Mouse (Mus musculus): ENCODE results near the gene Slc12a8. TPM values are rescaled to one million over a fixed set of nuclear protein-coding genes. Genes with fewer than 3 reads are reported as not detected.

The Slc12a8 gene
- total RNA-seq, 1 experiment: 3.7 TPM

DNA sequence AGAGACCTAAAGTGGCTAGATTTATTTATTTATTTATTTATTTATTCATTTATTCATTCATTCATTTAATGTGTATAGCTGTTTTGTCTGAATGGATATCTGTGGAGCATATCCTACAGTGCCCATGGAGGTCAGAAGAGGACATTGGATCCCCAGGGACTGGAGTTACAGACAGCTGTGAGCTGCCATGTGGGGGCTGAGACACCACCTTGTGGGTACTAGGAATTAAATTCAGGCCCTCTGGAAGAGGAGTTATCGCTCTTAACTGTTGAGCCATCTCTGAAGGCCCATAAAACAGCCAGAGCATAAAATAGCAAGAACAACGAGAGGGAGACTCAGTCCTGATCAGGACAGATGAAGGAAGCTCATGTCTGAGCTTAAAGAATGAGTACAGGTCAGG is 71.7 kb downstream of the Slc12a8 start:
- no peak overlapping the region for H3K27ac ChIP-seq (ENCODE audit: insufficient read depth, low read depth, low read length, poor library complexity, severe bottlenecking)

DNA sequence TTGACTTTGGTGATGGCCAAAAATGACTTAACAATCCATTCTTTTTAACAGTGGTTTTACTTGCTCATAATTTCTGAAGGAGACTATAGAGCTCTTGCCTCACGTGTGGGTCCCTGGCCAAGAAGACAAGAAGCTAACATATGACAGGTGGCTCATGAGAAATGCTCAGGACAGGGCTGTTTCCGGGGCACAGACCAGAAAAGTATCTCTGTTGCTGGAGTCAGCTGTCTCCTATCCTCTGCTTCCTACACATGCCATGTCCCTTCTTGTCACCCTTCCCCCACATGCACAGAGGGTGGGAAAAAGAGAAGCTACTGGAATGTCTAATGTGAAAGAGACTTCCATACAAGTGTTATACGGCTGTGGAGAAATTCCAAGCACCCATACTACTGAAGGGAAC is 73.3 kb downstream of the Slc12a8 start:
- no peak overlapping the region for H3K9ac ChIP-seq (ENCODE audit: insufficient read depth, low read depth, low read length, poor library complexity, severe bottlenecking)
- no peak for DNase-seq (ENCODE audit: low read depth, low spot score)
- TF ChIP-seq ZNF384 (IDR thresholded peaks at IDR 0.05; ENCODE audit: low read depth, low read length) (no peak), CHD2 (IDR thresholded peaks at IDR 0.05; ENCODE audit: low read depth, low read length) (no peak), HCFC1 (IDR thresholded peaks at IDR 0.05; ENCODE audit: borderline replicate concordance, insufficient read depth, low read length) (no peak), ZC3H11A (IDR thresholded peaks at IDR 0.05; ENCODE audit: borderline replicate concordance, low read depth, low read length) (no peak), MAFK (IDR thresholded peaks at IDR 0.05; ENCODE audit: insufficient read depth, low read depth, low read length) (no peak)
- no peaks in the 10 kb centered on the region for H3K9me3 ChIP-seq (ENCODE audit: control insufficient read depth, insufficient read depth, low read depth, low read length)
- peaks cover 5 to 7% of the 10 kb centered on the region in 2 experiments for H3K4me1 ChIP-seq (ENCODE audit: control insufficient read depth in 2 of 2, insufficient read depth in 2 of 2, low read length in 2 of 2, poor library complexity in 1 of 2)
- in situ Hi-C loops (cut with MboI; ENCODE audit: low sequenced_read_pairs in 2 of 2, unreplicated experiment in 2 of 2): no loop called here
- H3K4me3 ChIP-seq (ENCODE audit: insufficient read depth in 1 of 2, low read depth in 1 of 2, low read length in 2 of 2, poor library complexity in 1 of 2, severe bottlenecking in 1 of 2): no peak overlapping the region
- H3K36me3 ChIP-seq (ENCODE audit: control insufficient read depth, insufficient read depth, low read length, poor library complexity, severe bottlenecking): no peaks in the 10 kb centered on the region
- H3K27ac ChIP-seq (ENCODE audit: insufficient read depth, low read depth, low read length, poor library complexity, severe bottlenecking): no peak overlapping the region

More for the DNA sequence above, 71.7 kb downstream of the Slc12a8 start:
- Histone ChIP-seq H3K4me3 (ENCODE audit: insufficient read depth in 1 of 2, low read depth in 1 of 2, low read length in 2 of 2, poor library complexity in 1 of 2, severe bottlenecking in 1 of 2) (no peak overlapping the region), H3K9me3 (ENCODE audit: control insufficient read depth, insufficient read depth, low read depth, low read length) (no peaks in the 10 kb centered on the region), H3K4me1 (ENCODE audit: control insufficient read depth in 2 of 2, insufficient read depth in 2 of 2, low read length in 2 of 2, poor library complexity in 1 of 2) (peaks cover 4 to 14% of the 10 kb centered on the region in 2 experiments; a peak in 3 of 4 replicates), H3K9ac (ENCODE audit: insufficient read depth, low read depth, low read length, poor library complexity, severe bottlenecking) (no peak overlapping the region), H3K36me3 (ENCODE audit: control insufficient read depth, insufficient read depth, low read length, poor library complexity, severe bottlenecking) (no peaks in the 10 kb centered on the region)
- no peak for DNase-seq (ENCODE audit: low read depth, low spot score)
- in situ Hi-C loops (cut with MboI; ENCODE audit: low sequenced_read_pairs in 2 of 2, unreplicated experiment in 2 of 2): no loop called here
- TF ChIP-seq HCFC1 (IDR thresholded peaks at IDR 0.05; ENCODE audit: borderline replicate concordance, insufficient read depth, low read length): no peak
- TF ChIP-seq MAFK (IDR thresholded peaks at IDR 0.05; ENCODE audit: insufficient read depth, low read depth, low read length): no peak
- no peak for TF ChIP-seq ZNF384 (IDR thresholded peaks at IDR 0.05; ENCODE audit: low read depth, low read length)
- TF ChIP-seq ZC3H11A (IDR thresholded peaks at IDR 0.05; ENCODE audit: borderline replicate concordance, low read depth, low read length): no peak
- no peak for TF ChIP-seq CHD2 (IDR thresholded peaks at IDR 0.05; ENCODE audit: low read depth, low read length)

DNA sequence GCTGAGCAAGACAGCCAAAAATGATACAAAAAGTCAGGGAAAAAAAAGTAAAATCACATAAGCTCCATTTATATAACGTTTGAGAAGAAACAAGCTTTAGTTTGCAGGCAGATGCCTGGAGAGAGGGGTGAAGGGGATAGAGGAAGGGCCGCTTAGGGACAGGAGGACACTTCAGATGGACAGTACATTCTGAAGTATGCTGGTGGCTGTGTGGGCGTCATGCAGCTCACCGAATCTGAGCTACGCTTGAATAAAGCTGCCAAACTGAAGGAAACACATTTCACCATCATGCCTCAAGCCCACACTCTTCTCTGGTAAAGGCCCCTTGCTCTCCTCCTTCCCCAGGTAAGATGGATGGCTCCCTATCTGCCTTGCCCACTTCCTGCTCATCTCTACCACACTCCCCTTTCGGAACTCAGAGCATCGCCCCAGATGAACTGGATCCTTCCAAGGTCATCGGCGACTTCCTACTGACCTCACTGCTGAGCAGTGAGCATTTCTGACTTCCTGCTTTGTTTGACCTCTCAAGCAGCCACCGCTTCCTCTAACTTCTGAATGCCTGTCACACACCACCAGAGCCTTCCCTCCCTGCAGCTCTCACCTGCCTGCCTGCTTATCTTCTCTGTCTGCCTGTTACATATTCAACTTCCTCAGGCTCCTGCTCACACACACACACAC is 74.4 kb downstream of the Slc12a8 start:
- Histone ChIP-seq H3K4me3 (ENCODE audit: insufficient read depth in 1 of 2, low read depth in 1 of 2, low read length in 2 of 2, poor library complexity in 1 of 2, severe bottlenecking in 1 of 2) (no peak overlapping the region), H3K27ac (ENCODE audit: insufficient read depth, low read depth, low read length, poor library complexity, severe bottlenecking) (no peak overlapping the region), H3K4me1 (ENCODE audit: control insufficient read depth in 2 of 2, insufficient read depth in 2 of 2, low read length in 2 of 2, poor library complexity in 1 of 2) (peaks cover 5 to 7% of the 10 kb centered on the region in 2 experiments), H3K9ac (ENCODE audit: insufficient read depth, low read depth, low read length, poor library complexity, severe bottlenecking) (no peak overlapping the region), H3K9me3 (ENCODE audit: control insufficient read depth, insufficient read depth, low read depth, low read length) (no peaks in the 10 kb centered on the region), H3K36me3 (ENCODE audit: control insufficient read depth, insufficient read depth, low read length, poor library complexity, severe bottlenecking) (no peaks in the 10 kb centered on the region)
- DNase-seq (ENCODE audit: low read depth, low spot score): no peak
- in situ Hi-C loops (cut with MboI; ENCODE audit: low sequenced_read_pairs in 2 of 2, unreplicated experiment in 2 of 2): no loop called here
- TF ChIP-seq CHD2 (IDR thresholded peaks at IDR 0.05; ENCODE audit: low read depth, low read length) (no peak), ZC3H11A (IDR thresholded peaks at IDR 0.05; ENCODE audit: borderline replicate concordance, low read depth, low read length) (no peak), ZNF384 (IDR thresholded peaks at IDR 0.05; ENCODE audit: low read depth, low read length) (no peak), MAFK (IDR thresholded peaks at IDR 0.05; ENCODE audit: insufficient read depth, low read depth, low read length) (no peak), HCFC1 (IDR thresholded peaks at IDR 0.05; ENCODE audit: borderline replicate concordance, insufficient read depth, low read length) (no peak)

DNA sequence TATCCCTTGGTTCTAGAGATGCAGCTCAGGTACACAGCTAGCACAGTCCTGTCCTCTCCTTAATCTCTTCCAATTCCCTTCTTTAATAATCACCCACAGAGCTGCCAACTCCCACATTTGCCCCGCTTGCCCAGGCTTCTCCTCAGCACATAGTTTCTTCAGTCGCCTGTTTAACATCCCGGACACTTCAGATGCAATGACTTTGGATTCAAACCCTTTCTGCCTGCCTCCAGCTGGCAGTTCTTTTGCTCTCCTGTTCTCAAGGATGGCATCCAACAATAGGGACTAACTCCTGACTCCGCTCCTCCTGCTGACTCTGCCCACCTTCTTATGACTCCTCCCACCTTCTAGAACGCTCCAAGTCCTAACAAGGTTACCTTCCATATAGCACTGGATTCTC is 75.2 kb downstream of the Slc12a8 start:
- DNase-seq (ENCODE audit: low read depth, low spot score): no peak
- in situ Hi-C loops (cut with MboI; ENCODE audit: low sequenced_read_pairs in 2 of 2, unreplicated experiment in 2 of 2): no loop called here
- no peak for TF ChIP-seq HCFC1 (IDR thresholded peaks at IDR 0.05; ENCODE audit: borderline replicate concordance, insufficient read depth, low read length)
- no peak for TF ChIP-seq MAFK (IDR thresholded peaks at IDR 0.05; ENCODE audit: insufficient read depth, low read depth, low read length)
- TF ChIP-seq ZNF384 (IDR thresholded peaks at IDR 0.05; ENCODE audit: low read depth, low read length): no peak
- TF ChIP-seq ZC3H11A (IDR thresholded peaks at IDR 0.05; ENCODE audit: borderline replicate concordance, low read depth, low read length): no peak
- TF ChIP-seq CHD2 (IDR thresholded peaks at IDR 0.05; ENCODE audit: low read depth, low read length): no peak
- Histone ChIP-seq H3K4me1 (ENCODE audit: control insufficient read depth in 2 of 2, insufficient read depth in 2 of 2, low read length in 2 of 2, poor library complexity in 1 of 2) (peaks cover 5% of the 10 kb centered on the region in 2 experiments), H3K4me3 (ENCODE audit: insufficient read depth in 1 of 2, low read depth in 1 of 2, low read length in 2 of 2, poor library complexity in 1 of 2, severe bottlenecking in 1 of 2) (no peak overlapping the region), H3K27ac (ENCODE audit: insufficient read depth, low read depth, low read length, poor library complexity, severe bottlenecking) (no peak overlapping the region), H3K9me3 (ENCODE audit: control insufficient read depth, insufficient read depth, low read depth, low read length) (no peaks in the 10 kb centered on the region), H3K9ac (ENCODE audit: insufficient read depth, low read depth, low read length, poor library complexity, severe bottlenecking) (no peak overlapping the region), H3K36me3 (ENCODE audit: control insufficient read depth, insufficient read depth, low read length, poor library complexity, severe bottlenecking) (no peaks in the 10 kb centered on the region)

Measured in ES-E14 (cell line).